Mouse (Mus musculus): ENCODE results near the gene Sycn. TPM values are rescaled to one million over a fixed set of nuclear protein-coding genes. Genes with fewer than 3 reads are reported as not detected.

Sycn gene
- total and polyA plus RNA-seq, 3 experiments, result not detected

DNA sequence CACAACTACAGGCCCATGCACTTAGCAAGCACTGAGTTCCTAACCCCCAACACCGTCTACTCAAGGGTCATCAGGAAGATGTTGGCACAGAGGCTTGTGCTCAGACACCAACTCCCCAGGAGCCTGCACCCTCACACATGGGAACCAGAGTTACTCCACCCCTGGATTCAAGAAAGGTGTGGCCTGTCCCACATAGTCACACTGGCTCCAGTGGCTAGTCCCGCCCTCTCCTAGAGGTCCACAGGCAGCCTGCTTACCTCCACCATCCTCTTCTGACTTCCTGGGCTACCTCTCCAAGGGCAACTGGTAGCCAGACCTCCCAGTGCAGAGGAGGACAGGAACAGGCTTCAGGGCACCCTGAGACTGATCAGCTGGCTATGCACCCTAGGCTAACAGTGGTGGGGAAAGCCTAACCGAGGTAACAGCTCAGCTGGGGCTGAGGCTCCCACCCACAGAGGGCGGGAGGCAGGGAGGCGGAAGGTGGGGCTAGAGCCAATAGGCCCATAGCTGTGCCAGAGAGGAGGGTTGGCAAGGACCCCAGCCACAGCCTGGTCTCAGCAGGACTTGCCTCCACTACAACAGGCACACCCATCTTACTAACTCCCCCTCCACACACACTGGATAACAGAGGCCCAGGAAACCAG is 35.7 kb downstream of the Sycn start:
- Histone ChIP-seq H3K27me3 (ENCODE audit: control insufficient read depth in 1 of 2, insufficient read depth in 2 of 2, low read length in 2 of 2) (no peaks in the 10 kb centered on the region), H3K4me1 (ENCODE audit: control insufficient read depth in 1 of 2, insufficient read depth in 2 of 2, low read length in 2 of 2) (peaks cover 10 to 11% of the 10 kb centered on the region in 2 experiments), H3K27ac (ENCODE audit: control insufficient read depth, low read depth, low read length) (no peak overlapping the region), H3K4me3 (ENCODE audit: control insufficient read depth in 1 of 2, insufficient read depth in 1 of 2, low read depth in 2 of 2, low read length in 2 of 2) (no peak overlapping the region), H3K9me3 (replicated peaks; ENCODE audit: insufficient read depth, low read length) (no peaks in the 10 kb centered on the region), H3K9ac (ENCODE audit: control insufficient read depth, low read depth, low read length, poor library complexity, severe bottlenecking) (no peak overlapping the region), H3K79me2 (ENCODE audit: control insufficient read depth, insufficient read depth, low read length, poor library complexity) (no peaks in the 10 kb centered on the region), H3K36me3 (ENCODE audit: control insufficient read depth in 1 of 2, insufficient read depth in 2 of 2, low read length in 2 of 2) (no peaks in the 10 kb centered on the region)
- TF ChIP-seq SIN3A (IDR thresholded peaks at IDR 0.05; ENCODE audit: low read length) (0 out of 2 replicates have a peak, but pooled peaks have one; percentile 16), JUND (IDR thresholded peaks at IDR 0.05; ENCODE audit: low read depth, low read length) (no peak), TBP (IDR thresholded peaks at IDR 0.05; ENCODE audit: low read depth, low read length) (no peak), RAD21 (IDR thresholded peaks at IDR 0.05; ENCODE audit: low read depth, low read length) (no peak), ZMIZ1 (IDR thresholded peaks at IDR 0.05; ENCODE audit: low read depth, low read length) (no peak), MAFK (IDR thresholded peaks at IDR 0.05; ENCODE audit: borderline replicate concordance, low read depth, low read length) (no peak)
- peak; percentile 62 for DNase-seq (ENCODE audit: low read depth, low spot score)

DNA sequence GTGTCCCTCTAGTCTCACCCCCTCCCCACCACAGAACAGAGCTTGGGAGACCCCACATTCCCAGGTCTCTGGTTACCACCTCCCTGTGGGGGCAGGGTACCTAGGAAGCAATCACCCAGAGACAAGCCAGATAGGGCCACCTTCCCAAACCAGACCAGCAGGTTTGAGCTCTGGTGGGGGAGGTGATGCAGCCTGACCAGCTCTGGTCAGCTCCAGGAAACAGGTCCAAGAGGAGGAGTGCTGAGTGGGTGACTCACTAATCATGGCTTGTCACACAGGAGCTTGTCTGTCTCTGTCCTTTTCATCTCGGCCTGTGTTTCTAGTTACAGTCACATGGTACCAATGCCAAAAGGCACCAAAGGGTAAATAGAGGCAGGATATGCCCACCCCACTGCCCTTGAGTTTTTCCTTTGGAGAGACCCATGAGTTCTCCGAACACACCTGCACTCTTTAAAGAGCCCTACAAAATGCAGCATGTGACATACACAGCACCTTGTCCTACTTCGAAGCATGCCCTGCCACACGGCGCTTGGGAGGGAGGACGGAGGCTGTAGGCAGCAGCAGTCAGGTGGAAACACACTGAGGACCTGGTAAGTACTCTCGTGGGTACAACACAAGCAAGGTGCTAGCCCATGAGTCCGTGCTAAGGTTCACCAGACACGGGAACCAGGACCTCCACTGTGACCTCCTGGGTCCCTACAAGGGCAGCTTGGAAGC is 37.3 kb downstream of the Sycn start:
- Histone ChIP-seq H3K9ac (ENCODE audit: control insufficient read depth, low read depth, low read length, poor library complexity, severe bottlenecking) (no peak overlapping the region), H3K27ac (ENCODE audit: control insufficient read depth, low read depth, low read length) (no peak overlapping the region), H3K4me3 (ENCODE audit: control insufficient read depth in 1 of 2, insufficient read depth in 1 of 2, low read depth in 2 of 2, low read length in 2 of 2) (no peak overlapping the region), H3K79me2 (ENCODE audit: control insufficient read depth, insufficient read depth, low read length, poor library complexity) (no peaks in the 10 kb centered on the region), H3K9me3 (replicated peaks; ENCODE audit: insufficient read depth, low read length) (no peaks in the 10 kb centered on the region), H3K4me1 (ENCODE audit: control insufficient read depth in 1 of 2, insufficient read depth in 2 of 2, low read length in 2 of 2) (peaks cover 25% of the 10 kb centered on the region in 2 experiments), H3K27me3 (ENCODE audit: control insufficient read depth in 1 of 2, insufficient read depth in 2 of 2, low read length in 2 of 2) (no peaks in the 10 kb centered on the region), H3K36me3 (ENCODE audit: control insufficient read depth in 1 of 2, insufficient read depth in 2 of 2, low read length in 2 of 2) (peaks cover 0 to 10% of the 10 kb centered on the region in 2 experiments; a peak in 2 of 4 replicates)
- no peak for TF ChIP-seq POLR2AphosphoS2 (IDR thresholded peaks at IDR 0.05; ENCODE audit: low read length)
- TF ChIP-seq TAL1 (IDR thresholded peaks at IDR 0.05; ENCODE audit: low read length), result no peak
- no peak for TF ChIP-seq ZKSCAN1 (IDR thresholded peaks at IDR 0.05; ENCODE audit: low read depth, low read length)
- no peak for TF ChIP-seq MAFK (IDR thresholded peaks at IDR 0.05; ENCODE audit: borderline replicate concordance, low read depth, low read length)
- no peak for TF ChIP-seq POLR2AphosphoS5 (IDR thresholded peaks at IDR 0.05; ENCODE audit: borderline replicate concordance, low read depth, low read length)
- DNase-seq (ENCODE audit: low read depth, low spot score), result no peak

- no peak for DNase-seq (ENCODE audit: low read depth, low spot score)
- Histone ChIP-seq H3K4me1 (ENCODE audit: control insufficient read depth in 1 of 2, insufficient read depth in 2 of 2, low read length in 2 of 2) (peaks cover 30 to 31% of the 10 kb centered on the region in 2 experiments), H3K9ac (ENCODE audit: control insufficient read depth, low read depth, low read length, poor library complexity, severe bottlenecking) (no peak overlapping the region), H3K27ac (ENCODE audit: control insufficient read depth, low read depth, low read length) (no peak overlapping the region), H3K27me3 (ENCODE audit: control insufficient read depth in 1 of 2, insufficient read depth in 2 of 2, low read length in 2 of 2) (no peaks in the 10 kb centered on the region), H3K36me3 (ENCODE audit: control insufficient read depth in 1 of 2, insufficient read depth in 2 of 2, low read length in 2 of 2) (peaks cover 0 to 15% of the 10 kb centered on the region in 2 experiments; a peak in 2 of 4 replicates), H3K79me2 (ENCODE audit: control insufficient read depth, insufficient read depth, low read length, poor library complexity) (no peaks in the 10 kb centered on the region), H3K9me3 (replicated peaks; ENCODE audit: insufficient read depth, low read length) (no peaks in the 10 kb centered on the region), H3K4me3 (ENCODE audit: control insufficient read depth in 1 of 2, insufficient read depth in 1 of 2, low read depth in 2 of 2, low read length in 2 of 2) (no peak overlapping the region)
- no peak for TF ChIP-seq GABPA (IDR thresholded peaks at IDR 0.05; ENCODE audit: low read depth, low read length)
- no peak for TF ChIP-seq NRF1 (IDR thresholded peaks at IDR 0.05; ENCODE audit: insufficient read depth, low read depth, low read length, poor library complexity, severe bottlenecking)
- no peak for TF ChIP-seq UBTF (IDR thresholded peaks at IDR 0.05; ENCODE audit: borderline replicate concordance, insufficient read depth, low read depth, low read length)
- no peak for TF ChIP-seq GATA1 (IDR thresholded peaks at IDR 0.05; ENCODE audit: low read depth, low read length)
- no peak for TF ChIP-seq USF1 (IDR thresholded peaks at IDR 0.05; ENCODE audit: low read depth, low read length)
- TF ChIP-seq RAD21 (IDR thresholded peaks at IDR 0.05; ENCODE audit: low read depth, low read length), result no peak
Observed at GRCm38 (mm10) chr7:28578543-28579053, 37.9 kb downstream of the Sycn start.

All from MEL (cell line).